Mouse (Mus musculus) cerebellum, adult 9-11 months (tissue): ENCODE results near the gene Lhfpl4.

ENCODE experiments used
- DNase-seq: peaks from one replicate; pipeline ENCODE4 v3.0.0; 2022

Lhfpl4 gene

DNA sequence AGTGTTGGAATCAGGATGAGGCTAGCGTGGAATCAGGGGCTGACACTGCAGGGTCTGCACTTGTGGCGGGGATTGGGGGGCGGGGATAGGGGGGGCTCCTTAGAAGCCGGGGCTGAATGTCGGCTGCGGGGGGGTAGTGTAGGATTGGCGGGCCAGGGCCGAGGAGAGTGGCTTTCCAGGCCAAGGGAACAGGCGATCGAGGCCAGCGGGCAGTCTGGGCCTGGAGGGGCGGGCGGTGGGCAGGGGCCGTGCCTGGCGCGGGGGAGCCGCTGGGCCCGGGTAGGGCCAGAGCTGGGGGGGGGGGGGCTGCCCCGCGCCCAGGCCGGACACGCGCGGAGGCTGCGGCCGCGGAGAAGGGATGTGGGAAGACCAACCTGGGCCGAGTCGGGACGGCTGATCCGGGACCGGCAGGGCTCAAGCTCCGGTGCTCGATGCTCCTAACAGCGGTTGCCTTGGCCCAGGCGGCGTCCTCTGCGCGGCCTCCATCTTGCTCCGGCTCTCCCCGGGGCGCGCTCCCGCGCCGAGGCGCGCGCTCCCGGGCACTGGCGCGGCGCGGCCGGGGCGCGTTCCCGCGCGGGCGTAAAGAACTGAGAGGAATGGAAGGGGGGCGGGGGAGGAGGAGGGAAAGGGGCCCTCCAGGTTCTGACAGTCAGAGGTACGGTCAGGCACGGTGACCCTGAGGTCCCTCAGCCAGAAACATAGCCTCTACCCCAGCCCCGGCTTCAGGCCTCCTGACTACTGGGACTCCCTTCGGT lies at the start of gene Lhfpl4:
TSS of gene Lhfpl4 (minus strand) at position 544 of the 755 bp plus-strand sequence.
- DNase-seq = peak; percentile 77

DNA sequence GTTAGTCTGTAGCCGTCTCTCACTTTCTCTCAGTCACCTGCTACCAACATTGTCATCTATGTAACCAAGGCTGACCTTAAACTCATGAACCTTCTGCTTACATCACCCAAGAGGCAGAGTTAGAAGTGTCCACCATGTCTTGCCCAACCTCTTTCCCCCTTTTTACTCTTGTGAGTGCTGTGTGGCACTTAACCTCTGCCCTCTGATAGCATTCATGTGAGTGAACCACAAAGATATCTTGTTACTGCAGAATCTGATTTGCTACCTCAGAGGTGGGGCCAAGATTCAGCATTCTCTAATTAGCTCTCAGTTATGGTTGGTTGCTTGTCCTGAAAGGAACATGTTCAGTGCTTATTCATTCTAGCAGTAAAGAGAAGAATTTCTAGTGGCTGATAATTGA lies 47.6 kb upstream of the Lhfpl4 start:
- no peak for DNase-seq

DNA sequence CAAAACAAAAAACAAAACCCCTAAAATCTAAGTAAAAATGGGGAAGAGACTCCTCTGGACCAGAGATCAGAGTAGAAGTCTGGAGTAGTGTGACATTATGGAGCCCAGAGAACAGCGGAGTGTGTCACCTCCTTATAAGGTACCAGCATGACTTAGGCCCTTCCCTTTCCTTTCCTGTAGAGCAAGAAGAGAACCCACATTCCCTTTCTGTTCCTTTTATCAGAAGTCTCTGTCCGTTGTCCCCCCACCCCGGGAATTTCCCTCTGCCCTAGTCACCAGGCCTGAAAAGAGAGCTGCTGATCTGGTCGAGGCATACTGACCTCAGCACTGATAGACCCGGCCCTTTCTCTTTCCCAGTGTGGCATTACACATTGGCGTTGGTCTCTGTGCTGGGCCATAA lies 43.3 kb upstream of the Lhfpl4 start:
- DNase-seq = peak; percentile 10

DNA sequence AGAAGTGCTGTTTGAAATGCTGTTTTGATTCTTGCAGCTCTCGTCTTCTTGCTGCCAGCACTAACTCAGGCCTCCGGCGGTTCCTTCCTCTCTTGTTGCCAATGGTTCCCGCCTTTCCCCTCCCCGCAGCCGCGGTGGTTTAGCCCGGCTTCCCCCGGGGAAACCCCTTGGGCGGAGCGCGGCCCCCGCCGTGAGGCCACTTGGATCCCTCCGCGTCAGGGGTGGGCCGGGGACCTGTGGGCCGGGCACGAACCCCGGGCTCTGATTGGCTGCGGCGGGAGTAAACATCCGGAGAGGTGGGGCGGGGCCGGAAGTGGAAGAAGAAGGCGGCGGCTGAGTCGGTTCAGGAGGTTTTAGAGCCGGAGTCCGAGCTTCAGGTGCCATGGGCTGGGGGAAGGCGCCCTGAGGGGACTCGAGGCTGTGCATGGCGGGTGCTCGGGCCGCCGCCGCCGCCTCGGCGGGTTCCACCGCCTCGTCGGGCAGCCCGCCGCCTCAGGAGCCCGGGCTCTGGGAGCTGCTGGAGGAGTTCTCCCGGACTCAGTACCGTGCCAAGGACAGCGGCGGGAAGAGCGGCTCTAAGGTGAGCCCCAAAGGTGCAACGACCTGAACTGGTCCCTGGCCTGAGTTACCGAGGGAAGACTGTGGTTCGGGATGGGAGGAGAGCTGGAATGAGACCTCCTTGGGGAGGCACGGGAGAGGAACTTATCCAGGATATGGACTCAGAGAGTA lies 42.5 kb upstream of the Lhfpl4 start, which contains the start of gene Mtmr14:
TSS of gene Mtmr14 (plus strand) at position 302 of the 729 bp plus-strand sequence.
- peak; percentile 98 for DNase-seq

DNA sequence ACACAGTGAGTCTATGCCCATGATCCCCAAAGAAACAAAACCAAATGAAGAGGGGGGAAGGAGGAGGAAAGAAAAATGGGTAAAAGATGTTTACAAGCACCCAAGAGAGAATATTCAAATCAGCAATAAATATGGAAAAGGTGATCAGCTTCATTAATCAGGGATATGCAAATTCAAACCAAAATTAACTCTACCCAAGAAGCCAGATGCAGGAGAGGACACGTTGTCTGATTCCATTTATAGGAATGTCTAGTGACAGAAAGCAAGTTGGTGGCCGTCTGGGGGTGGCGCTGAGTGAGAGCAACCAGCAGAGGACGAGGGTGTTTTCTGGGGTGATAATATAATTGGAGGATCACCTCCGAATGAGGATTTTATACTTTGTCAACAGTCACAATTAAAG lies 40.0 kb upstream of the Lhfpl4 start:
- no peak for DNase-seq

DNA sequence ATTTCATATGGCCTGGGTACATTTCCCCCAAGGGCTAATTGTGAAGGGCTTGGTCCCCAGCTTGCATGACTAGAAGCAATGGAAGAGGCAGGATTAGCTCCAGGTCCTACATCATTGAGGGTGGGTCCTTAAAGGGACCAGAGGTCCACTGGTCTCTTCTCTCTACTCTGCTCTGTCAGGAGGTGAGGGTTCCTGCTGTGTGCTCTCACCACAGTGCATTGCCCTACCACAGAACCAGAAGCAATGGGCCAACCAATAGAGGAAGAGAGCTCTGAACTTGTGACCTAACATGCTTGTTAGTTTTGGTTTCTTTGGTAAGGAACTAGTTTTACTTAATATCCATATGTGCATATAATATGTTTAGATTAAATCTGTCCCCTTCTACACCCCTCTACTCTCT lies 31.5 kb upstream of the Lhfpl4 start:
- no peak for DNase-seq

DNA sequence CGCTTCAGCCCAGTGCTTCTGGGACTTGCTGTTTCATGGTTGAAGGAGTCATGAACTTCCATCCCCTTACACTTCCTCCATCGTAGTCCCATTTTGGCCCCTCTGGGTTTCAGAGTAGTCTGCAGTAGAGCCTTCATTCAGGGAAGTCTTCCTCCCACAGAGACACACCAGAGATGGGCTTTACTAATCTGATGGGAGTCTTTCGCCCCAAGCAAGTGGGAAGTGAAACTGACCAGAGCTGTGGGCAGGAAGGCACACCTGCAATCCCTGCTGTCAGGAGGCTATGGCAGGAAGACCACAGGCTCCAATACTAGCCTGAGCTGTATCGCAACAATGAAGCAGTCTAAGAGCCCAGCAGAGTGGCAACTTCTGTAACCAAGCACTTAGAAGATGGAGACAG lies 30.6 kb upstream of the Lhfpl4 start:
- DNase-seq = no peak

DNA sequence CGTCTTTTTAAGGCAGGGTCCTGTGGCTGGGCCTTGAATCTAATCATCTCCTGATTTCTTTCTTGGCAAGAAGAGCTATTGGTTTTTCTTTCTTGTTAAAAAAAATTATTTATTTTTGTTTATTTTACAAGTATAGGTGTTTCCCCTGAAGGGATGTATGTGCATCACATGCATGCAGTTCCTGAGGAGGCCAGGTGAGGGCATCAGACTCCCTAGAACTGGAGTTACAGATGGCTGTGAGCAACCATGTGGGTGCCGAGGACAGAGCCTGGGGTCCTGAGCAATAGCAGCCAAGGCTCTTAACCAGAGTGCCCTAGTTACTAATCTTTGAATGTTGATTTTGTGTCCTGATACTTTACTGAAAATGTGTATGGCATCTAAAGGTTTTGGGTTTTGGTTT lies 21.1 kb upstream of the Lhfpl4 start:
- DNase-seq = no peak

DNA sequence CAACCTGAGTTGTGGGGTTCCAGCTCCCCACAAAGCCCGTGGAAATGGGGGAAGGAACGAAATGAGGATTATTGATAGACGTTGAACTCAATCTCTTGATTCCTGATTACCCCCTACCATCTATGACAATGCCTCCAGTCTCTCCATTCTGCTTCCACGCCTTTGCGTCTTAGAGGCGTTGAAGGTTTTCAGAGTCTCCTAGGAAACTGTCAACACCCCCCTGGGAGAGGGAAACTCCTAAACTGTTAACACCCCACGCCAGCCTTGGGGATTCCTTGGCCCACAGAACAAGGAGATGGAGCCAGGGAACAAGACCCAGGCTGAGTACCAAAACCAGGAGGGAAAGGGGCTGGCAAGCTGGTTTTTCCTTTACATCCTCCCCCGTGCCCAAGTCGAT lies 410 bp upstream of the Lhfpl4 start:
- peak; percentile 43 for DNase-seq

DNA sequence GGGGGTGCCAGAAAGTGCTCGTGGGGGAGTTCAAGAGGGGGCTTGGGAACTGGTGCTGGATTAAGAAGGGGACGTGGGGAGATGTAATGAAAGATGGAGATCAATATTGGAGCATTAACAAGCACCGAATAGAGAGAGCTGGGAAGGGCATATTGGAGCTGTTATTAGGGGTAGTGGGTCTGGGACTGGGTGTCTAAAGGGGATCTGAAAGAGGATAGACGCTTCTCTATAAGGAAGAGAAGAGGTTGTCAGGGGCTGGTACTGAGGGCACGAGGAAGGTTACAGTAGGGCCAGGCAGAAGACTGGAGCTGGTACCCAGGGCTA lies 705 bp downstream of the Lhfpl4 start:
- no peak for DNase-seq

DNA sequence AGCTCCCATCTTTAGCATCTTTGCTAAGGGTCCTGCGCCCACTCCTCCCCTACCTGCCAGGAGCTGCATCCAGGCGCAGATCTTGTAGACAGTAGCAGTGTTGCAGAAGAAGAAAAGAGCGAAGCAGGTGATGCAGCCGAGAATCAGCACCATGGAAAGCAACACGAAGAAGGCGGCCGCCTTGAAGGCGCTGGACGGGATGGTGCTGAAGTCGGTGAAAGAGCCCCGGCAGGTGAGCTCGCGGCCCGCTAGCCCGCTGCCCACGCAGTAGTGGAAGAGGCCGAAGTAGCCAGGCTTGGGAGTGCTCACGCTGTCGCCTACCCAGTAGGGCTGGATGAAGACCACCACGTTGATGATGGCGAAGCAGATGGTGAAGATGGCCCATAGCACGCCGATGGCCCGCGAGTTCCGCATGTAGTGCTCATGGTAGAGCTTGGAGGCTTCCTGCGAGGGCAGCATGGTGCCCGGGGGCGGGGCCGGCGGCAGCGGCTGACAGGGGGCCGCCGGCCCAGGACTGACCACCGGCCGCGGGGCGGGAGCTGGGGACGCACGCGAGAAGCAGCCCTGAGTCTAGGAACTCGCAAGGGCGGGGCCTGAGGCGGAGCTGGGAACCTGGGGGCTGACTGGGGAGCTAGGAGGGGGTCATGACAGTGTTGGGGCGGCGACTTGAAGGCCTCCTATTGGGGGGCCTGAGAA lies 1.3 kb downstream of the Lhfpl4 start:
- peak; percentile 58 for DNase-seq

DNA sequence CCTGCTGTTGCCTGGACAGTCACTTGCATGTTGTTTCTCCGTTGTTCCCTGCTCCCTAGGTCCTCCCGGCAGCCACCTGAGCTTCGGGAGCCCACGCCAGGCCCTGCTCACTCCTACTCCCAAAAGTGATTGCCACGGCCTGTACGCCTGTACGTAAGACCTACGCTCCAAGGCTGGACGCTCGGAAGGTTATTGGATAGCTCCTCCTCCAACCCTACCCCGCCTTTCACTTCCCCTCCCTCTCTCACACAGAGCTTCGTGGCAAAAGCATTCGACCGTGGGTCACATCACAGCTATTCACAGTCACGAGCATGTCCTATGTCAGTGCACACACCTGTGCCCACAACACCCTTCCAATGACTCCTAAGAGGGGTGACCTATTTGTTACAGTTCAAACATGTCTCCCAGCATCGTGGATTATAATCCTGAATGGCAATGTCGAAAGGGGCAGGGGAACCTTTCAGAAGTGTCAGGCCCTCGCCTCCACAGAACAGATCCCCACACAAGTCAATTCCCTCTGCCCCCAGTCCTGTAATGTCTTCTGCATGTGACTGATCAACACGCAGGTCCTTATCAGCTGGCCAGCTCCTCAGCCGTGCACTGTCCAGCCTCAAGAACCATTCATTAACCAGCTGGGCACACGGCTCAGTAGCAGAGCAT lies 10.2 kb downstream of the Lhfpl4 start:
- no peak for DNase-seq

DNA sequence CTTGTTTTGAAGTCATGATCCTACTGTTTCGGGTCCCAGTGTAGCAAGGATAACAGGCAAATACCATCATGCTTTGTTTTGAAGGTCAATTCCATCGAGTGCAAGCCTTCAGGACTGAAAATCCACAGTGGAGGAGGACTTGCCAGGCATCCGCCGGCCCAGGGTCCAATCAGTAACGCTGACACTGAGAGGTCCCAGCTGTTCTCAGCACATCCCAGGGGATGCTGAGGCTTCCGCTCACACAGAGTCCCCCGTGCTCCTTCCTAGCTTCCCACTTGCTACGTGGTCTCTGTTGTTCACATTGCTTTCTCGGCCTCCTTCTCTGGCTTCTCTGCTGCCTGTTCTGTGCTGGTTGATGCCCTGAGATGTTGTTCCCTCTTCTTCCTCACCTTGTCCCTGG lies 11.0 kb downstream of the Lhfpl4 start:
- no peak for DNase-seq

DNA sequence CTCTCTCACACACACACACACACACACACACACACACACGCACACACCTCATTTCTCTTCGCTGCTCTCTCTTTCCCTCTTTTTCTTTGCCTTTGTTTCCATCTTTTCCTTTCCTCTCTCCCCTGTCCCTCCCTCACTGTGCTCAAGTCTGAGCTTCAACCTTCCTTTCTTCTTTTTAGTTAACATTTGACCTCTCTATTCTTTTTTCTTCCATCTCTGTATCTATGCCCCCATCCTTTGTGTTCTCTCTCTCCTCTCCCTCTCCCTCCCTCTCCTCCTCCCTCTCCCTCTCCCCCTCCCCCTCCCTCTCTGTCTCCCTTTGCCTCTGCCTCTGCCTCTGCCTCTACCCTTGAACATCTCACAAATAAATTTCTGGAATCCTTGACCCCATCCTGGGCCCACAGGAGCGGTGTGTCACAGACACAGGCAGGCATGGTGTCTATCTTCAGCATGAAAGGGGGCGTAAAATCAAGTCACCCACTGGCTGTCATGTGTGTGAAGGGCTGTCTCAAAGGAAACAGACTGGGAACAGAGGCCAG lies 15.9 kb downstream of the Lhfpl4 start:
- DNase-seq = no peak

DNA sequence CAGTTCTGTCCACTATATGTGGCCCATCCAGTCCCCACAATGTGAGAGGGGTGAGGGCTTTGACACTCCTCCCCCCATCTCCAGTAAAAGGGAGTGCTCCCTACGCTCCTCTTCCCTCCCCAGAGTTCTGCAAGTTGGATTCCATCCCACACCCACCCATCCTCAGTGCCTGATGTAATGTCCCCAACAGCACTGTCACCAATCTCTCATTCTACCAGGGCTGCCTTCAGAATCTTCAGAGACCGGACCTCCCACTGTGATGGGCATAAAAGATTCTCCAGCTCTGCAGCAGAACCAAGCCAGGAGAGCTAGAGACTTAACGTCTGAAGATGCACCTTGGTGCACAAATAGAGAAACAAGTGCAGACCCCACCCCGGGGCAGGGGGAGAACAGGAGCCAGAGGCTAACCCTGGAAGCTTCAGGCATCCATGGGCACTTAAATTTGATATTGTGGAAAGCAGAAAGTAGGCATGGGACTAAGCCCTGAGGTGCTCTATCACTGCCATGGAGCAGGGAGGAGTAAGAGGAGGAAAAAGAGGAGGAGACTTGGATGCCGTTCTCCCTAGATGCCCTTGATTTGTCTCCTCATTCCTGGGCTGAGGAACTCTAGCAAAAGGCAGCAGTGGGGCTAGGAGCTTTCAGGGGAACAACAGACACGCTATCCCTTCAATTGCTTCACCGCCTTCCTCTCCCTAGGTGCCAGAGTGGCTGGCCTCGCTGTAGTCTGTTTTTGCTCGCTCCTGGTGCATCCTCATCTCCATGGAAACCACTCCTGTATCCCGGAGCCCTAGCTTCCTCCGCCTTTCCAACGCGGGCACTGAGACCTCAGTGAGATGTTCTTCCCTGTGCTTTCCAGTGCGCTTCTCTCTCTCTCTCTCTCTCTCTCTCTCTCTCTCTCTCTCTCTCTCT lies 16.6 kb downstream of the Lhfpl4 start:
- DNase-seq = no peak

DNA sequence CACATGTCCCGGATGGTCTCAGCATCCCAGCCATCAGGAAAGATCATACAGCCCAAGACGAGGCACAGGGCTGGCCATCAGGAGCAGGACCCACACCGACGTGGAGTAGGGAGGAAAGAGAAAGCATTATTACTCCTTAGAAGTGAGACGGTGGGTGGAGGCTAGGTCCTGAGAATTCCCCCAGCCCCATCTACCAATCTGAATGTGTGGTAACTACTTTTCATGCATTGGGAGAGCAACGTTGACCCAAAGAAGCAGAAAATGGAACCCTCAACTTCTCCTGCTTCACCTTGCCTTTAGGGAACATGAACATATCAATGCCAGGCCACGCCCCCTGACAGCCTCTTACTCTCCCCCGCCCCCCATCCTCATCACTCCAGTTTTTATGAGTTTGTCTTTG lies 18.6 kb downstream of the Lhfpl4 start:
- DNase-seq = no peak

DNA sequence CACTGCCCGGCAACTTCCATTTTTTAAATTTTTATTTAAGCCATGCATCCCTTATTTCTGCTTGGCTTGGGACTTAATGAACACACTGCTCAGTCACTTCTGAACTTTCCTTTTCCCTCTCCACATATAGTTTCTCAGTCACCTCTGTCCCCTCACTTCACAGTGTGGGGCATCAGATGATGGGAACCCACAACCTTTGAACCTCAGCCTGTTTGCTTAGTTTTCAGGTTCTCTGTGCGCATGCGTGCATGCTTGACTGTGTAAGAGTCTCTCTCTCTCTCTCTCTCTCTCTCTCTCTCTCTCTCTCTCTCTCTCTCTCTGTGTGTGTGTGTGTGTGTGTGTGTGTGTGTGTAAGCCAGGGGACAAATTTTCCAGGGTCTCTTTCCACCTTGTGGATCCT lies 19.7 kb downstream of the Lhfpl4 start:
- DNase-seq = no peak

DNA sequence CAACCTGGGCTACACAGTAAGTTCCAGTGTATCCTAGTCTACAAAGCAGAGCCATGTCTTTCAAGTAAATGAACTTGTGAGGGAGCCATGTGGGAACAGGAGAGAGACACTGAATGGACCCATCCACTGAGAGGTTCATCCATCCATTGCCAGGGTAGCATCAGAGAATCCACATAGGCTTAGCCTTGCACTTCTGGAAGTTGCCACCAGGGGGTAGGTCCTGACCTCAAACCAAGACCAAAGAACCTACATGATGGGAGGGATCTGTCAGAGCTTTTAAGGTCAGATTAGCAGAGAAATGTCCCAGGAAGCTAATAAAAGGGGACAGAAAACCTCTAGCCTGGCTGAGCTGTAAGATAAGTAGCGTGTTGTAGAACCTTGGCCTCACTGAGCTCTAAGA lies 22.6 kb downstream of the Lhfpl4 start:
- DNase-seq = peak; percentile 46

DNA sequence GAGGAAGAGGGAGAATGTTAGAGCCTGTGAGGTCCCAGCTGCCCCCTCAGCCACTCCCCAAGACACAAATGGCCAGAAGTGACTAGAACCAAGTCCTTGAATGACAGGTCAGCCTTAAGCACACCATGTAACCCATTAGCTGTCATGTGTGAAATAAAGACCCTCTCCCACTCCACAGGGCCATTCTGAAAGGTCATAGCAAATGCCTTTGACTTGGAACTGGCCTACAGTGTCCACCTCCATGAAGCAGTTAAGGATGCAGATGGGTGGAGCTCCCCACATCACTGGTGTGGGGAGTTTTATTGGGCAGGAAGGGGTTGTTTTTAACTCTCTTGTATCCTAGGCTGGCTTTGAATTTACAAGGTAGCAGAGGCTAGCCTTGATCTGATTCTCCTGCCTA lies 23.2 kb downstream of the Lhfpl4 start:
- DNase-seq = no peak

DNA sequence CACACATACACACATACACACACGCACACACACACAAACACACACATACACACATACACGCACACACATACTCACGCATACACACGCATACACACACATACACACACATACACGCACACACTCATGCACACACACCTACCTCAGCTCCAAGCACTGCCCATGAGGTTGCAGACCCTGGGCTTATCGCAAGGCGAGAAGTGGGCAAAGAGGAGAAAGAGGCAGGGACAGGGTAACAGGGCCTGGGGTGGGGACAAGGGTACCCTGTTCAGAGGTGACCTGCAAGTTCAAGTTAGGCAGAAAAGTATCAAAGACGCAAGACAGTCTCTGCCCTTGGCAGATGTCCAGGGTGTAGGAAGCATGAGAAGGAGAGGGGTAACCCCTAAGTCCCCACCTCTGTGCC lies 24.5 kb downstream of the Lhfpl4 start:
- no peak for DNase-seq

DNA sequence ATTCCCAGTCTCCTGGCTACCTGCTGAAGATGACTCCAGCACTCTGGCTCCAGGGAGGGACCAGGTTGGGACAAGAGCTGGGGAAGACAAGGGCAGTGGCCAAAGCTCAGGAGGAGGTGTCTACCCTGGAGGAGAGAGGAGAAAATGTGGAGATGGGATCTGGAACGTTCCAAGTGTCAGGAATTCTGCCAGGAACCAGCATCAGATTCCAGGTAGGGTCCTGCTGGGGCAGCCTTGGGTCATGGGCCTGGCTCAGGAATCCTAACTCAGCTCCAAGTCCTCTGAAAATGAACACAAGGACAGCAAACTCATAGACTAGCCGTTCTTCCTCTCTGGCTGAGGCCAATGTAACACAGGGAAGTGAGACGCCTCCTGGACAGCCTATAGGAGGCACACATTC lies 25.3 kb downstream of the Lhfpl4 start:
- DNase-seq = no peak

DNA sequence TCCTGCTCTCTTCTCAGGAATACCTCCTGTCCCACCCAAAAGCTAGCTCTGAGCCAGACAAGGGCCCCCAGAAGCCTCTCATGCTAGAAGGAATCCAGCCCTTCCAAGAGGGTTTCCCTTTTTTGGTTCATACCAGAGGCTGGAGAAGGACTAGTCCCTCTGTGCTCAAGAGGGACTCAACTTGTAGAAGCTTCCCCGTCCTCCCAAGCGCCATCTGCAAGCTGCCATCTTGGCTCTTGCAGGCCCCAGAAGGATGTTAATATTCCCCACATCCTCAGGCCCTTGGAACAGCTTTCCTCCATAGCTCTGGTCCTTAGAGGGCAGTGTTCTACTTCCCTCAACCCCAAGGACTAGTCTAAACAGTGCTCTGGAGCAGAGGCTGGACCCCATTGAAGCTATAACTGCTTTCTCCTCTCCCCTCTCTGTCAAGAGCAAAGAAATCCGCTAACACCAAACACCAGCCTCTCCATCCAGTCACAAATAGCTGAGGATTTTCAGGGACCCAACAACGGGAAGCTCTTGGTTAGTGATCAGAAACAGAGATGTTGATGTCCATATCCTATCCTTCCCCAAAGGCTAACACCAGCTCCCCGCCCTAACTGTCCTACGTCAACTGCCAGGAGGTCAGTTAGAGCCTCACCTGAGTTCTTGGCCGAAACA lies 26.7 kb downstream of the Lhfpl4 start:
- no peak for DNase-seq
